Mouse (Mus musculus) kidney, postnatal 14 days (tissue): Measurements from ENCODE around the gene Clip2.
"Not testable (repeated sequence)": the region's sequence is repeated elsewhere in the genome, so short reads cannot be mapped to it uniquely, and the experiment has no call there.

ENCODE experiments used
- DNase-seq: peaks from one replicate; pipeline ENCODE4 v3.0.0; 2022; ENCODE audit warnings: mixed read lengths

Gene Clip2

GRCm38 (mm10) chr5:134455914-134456423 is 96.3 kb downstream of the Clip2 start:
- peak; percentile 68 for DNase-seq

DNA sequence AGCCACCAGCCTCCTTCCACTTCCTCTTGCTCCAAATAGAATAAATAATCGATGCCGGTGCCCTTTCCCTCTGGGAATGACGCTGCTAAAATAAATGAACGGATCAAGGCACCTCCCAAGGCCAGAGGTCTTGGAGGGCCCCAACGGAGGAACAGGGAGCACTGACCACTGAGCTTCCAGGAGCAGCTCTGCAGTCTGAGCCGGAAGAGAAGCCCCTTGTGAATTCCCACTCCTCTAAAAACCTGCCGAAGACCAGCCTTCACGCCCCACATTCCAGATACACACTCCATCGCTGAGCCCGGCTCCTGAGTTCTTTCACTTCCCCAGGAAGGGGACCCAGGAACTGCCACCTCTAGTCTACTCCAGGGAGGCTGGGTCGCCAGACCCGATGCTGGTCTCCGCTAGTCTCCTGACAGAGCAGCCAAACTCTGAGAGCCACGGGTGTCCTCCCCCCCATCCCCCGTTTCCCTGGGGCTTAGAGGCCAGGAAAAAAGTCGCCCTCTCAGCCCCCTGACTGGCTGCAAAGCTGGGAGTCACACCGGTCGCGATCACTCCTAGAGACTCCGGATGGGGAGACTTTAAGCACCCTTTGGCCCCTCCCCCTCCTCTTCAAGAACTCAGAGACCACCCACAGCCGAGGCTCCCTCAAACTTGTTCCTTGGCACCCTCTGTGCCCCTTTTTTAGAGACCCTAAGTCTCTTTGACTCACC is 96.9 kb downstream of the Clip2 start:
- peak; percentile 49 for DNase-seq

DNA sequence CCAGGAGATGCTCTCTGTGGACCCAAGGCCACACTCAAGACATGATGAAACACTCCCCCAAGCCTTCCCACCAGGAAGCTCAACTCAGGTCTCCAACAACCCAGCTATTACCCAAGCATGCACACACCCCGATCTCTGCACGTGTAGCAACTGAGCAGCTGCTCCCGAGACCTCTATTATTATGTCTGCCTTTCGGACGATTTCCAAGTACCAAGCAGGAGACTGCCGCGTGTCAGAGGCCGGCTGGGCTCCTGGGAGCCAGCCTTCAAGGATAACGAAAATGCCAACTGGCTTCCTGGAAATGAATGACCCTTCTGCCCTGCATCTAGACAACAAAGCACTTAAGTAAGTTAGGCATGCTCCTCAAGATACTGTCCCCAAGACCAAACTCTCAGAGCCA is 97.8 kb downstream of the Clip2 start:
- DNase-seq, result no peak

- DNase-seq, result no peak
These were observed 98.7 kb downstream of the Clip2 start for GRCm38 (mm10) chr5:134453577-134453976.

DNA sequence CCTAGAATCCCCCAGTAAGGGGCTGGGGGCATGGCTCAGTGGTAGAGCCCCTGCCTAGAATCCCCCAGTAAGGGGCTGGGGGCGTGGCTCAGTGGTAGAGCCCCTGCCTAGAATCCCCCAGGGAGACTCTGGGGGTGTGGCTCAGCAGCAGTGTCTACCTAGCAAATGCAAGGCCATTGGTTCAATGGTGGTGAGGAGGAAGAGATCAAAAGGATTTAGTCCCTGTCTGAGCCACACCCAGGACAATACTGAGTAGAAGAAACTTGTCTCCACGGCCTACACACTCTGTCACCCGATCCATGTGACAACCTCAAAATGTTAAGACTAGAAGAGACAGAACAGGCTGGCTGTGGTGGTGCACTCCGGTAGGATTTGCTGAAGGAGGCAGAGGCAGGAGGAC is 105.5 kb downstream of the Clip2 start:
- DNase-seq, result not testable (repeated sequence)

- DNase-seq, result no peak
These were observed 106.3 kb downstream of the Clip2 start for GRCm38 (mm10) chr5:134445895-134446294.

- DNase-seq, result no peak
These were observed 106.9 kb downstream of the Clip2 start for GRCm38 (mm10) chr5:134445208-134445831.

GRCm38 (mm10) chr5:134444473-134444872 is 107.8 kb downstream of the Clip2 start:
- DNase-seq, result no peak

DNA sequence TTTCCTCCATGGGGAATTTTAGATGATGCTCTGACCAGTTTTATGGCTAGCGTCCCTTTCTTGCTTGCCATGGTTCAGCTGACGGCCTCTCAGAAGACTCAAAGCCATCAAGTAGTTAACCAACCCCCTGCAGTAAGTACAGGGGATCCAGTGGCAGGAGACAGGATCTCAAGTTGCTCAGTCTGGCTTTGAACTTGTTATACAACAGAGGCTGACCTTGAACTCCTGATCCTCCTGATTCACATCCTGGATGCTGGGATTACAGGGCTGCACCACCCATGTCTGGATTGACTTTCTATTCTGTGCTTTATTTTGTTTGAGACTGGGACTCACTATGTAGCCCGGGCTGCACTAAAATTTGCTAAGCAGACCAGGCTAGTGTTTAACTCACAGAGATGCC is 110.2 kb downstream of the Clip2 start:
- no peak for DNase-seq

DNA sequence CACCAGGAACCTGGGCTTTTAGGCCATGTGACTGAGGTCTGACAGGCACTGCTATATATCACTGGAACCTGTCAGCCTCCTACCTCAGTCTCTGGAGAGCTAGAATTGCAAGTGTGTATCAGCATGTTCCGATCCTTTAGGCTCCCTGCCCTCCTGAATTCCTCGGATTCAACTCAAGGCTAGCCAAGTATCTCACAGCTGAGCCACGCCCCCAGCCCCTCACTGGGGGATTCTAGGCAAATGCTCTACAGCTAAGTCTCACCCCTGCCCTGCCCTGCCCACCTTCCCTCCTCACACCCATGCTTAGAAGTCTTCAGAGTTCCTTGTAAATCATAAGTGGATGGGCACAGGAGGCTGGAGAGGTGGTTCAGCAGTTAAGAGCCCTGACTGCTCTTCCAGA is 111.1 kb downstream of the Clip2 start:
- DNase-seq, result no peak

DNA sequence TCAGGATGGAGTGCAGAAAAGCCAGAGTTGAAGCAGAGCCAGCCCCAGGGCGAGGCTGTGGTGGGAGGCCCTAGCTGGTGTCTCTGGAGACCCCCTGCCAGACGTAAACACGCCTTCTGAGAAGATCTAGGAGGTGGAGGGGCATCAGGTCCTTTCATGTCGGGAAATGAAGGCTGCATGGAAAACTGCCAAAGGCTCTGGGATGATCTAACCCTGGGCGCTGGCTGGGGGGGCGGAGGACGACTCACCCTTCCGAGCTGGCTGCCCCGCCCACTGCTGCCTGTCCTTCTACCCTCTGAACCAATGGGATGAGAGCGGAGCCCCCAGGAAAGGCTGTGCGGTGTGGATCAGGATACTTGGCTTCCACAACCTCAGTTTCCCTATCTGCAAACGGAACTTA is 112.1 kb downstream of the Clip2 start:
- peak; percentile 47 for DNase-seq

DNA sequence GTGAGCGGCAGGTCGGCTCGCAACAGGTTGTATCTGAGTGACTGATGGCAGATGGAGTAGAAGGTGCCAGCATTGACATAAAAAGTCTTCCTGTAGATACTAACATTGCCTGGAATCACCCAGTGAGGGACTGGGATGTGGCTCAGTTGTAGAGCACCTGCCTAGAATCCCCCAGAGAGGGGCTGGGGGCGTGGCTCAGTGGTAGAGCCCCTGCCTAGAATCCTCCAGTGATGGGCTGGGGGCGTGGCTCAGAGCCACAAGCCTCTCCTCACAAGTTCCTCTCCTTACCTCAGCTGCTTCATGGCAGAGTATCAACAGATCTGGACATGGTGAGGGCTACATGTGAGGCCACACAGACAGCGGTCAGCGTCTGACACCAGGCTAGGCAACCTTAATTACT is 112.8 kb downstream of the Clip2 start:
- no peak for DNase-seq
